Mouse (Mus musculus): ENCODE results near the gene Aldh5a1. TPM values are rescaled to one million over a fixed set of nuclear protein-coding genes. Genes with fewer than 3 reads are reported as not detected.
"Not testable (repeated sequence)": the region's sequence is repeated elsewhere in the genome, so short reads cannot be mapped to it uniquely, and the experiment has no call there.

Gene Aldh5a1
- 8.9 and 9.3 TPM in 2 replicates for polyA plus RNA-seq (2016; fragmentation: Nextera tagmentation; extraction: Ambion mirVana)

GRCm38 (mm10) chr13:24937108-24937838 lies at the start of gene Aldh5a1:
Aldh5a1 (minus strand) TSS chr13:24937661.
- Histone ChIP-seq H3K4me3 (peak within 1 kb of the TSS; percentile 94), H3K36me3 (peaks cover 4% of the 10 kb centered on the region; the same call in 1 of the 2 replicates), H3K4me1 (peaks cover 13% of the 10 kb centered on the region; the same call in 1 of the 2 replicates), H3K9ac (peak within 1 kb of the TSS; percentile 92), H3K27ac (peak within 1 kb of the TSS; percentile 81), H3K27me3 (no peaks in the 10 kb centered on the region), H3K4me2 (replicated peaks) (peak within 1 kb of the TSS; percentile 82), H3K9me3 (replicated peaks) (no peaks in the 10 kb centered on the region)
- ATAC-seq (ENCODE audit: low FRiP score), result peak; percentile 88
- under 1% methylated on average over 55 of the region's 75 CpGs for WGBS

GRCm38 (mm10) chr13:24985435-24985834 lies 48.0 kb upstream of the Aldh5a1 start:
- no peaks in the 10 kb centered on the region for H3K9me3 ChIP-seq (replicated peaks)
- H3K4me3 ChIP-seq, result no peak overlapping the region
- no peaks in the 10 kb centered on the region for H3K4me1 ChIP-seq
- no peak overlapping the region for H3K27ac ChIP-seq
- H3K27me3 ChIP-seq, result no peaks in the 10 kb centered on the region
- no peak overlapping the region for H3K4me2 ChIP-seq (replicated peaks)
- 44% methylated on average over 2 of the region's 2 CpGs for WGBS
- H3K36me3 ChIP-seq, result peaks cover 17% of the 10 kb centered on the region
- H3K9ac ChIP-seq, result no peak overlapping the region
- ATAC-seq (ENCODE audit: low FRiP score), result peak; percentile 59; the same call in 1 of the 2 replicates

- 92% methylated on average over 6 of the region's 6 CpGs for WGBS
- Histone ChIP-seq H3K27ac (no peak overlapping the region), H3K4me2 (replicated peaks) (no peak overlapping the region), H3K4me3 (no peak overlapping the region), H3K9me3 (replicated peaks) (no peaks in the 10 kb centered on the region), H3K36me3 (0 out of 2 replicates have a peak, but pooled peaks cover 5% of the 10 kb centered on the region), H3K4me1 (no peaks in the 10 kb centered on the region), H3K27me3 (no peaks in the 10 kb centered on the region), H3K9ac (no peak overlapping the region)
- no peak for ATAC-seq (ENCODE audit: low FRiP score)
These were observed 43.6 kb upstream of the Aldh5a1 start for GRCm38 (mm10) chr13:24981031-24981430.

GRCm38 (mm10) chr13:24977820-24978342 lies 40.4 kb upstream of the Aldh5a1 start:
- H3K4me1 ChIP-seq, result no peaks in the 10 kb centered on the region
- no peak overlapping the region for H3K4me3 ChIP-seq
- ATAC-seq (ENCODE audit: low FRiP score), result no peak
- H3K9me3 ChIP-seq (replicated peaks), result no peaks in the 10 kb centered on the region
- H3K4me2 ChIP-seq (replicated peaks), result no peak overlapping the region
- 85% methylated on average over 5 of the region's 5 CpGs for WGBS
- H3K36me3 ChIP-seq, result no peaks in the 10 kb centered on the region
- no peak overlapping the region for H3K9ac ChIP-seq
- H3K27ac ChIP-seq, result no peak overlapping the region
- no peaks in the 10 kb centered on the region for H3K27me3 ChIP-seq

GRCm38 (mm10) chr13:24976384-24976783 lies 38.9 kb upstream of the Aldh5a1 start:
- 69% methylated on average over 4 of the region's 4 CpGs for WGBS
- Histone ChIP-seq H3K9me3 (replicated peaks) (no peaks in the 10 kb centered on the region), H3K4me1 (no peaks in the 10 kb centered on the region), H3K9ac (no peak overlapping the region), H3K27ac (no peak overlapping the region), H3K4me3 (no peak overlapping the region), H3K4me2 (replicated peaks) (no peak overlapping the region), H3K27me3 (no peaks in the 10 kb centered on the region), H3K36me3 (no peaks in the 10 kb centered on the region)
- ATAC-seq (ENCODE audit: low FRiP score), result no peak

- H3K9ac ChIP-seq; H3K36me3 ChIP-seq; H3K27me3 ChIP-seq; H3K4me3 ChIP-seq; ATAC-seq (ENCODE audit: low FRiP score); H3K9me3 ChIP-seq (replicated peaks); H3K4me1 ChIP-seq; H3K4me2 ChIP-seq (replicated peaks); H3K27ac ChIP-seq: not testable (repeated sequence)
- 88% methylated on average over 3 of the region's 3 CpGs for WGBS
These were observed 34.3 kb upstream of the Aldh5a1 start for GRCm38 (mm10) chr13:24971776-24972175.

- peaks cover 5% of the 10 kb centered on the region; the same call in 1 of the 2 replicates for H3K4me1 ChIP-seq
- WGBS, result 56% methylated on average over 5 of the region's 5 CpGs
These were observed 28.4 kb upstream of the Aldh5a1 start for GRCm38 (mm10) chr13:24965846-24966201.

GRCm38 (mm10) chr13:24965130-24965845 lies 27.8 kb upstream of the Aldh5a1 start:
- no peaks in the 10 kb centered on the region for H3K36me3 ChIP-seq
- no peak overlapping the region for H3K27ac ChIP-seq
- WGBS, result 29% methylated on average over 15 of the region's 15 CpGs
- peaks cover 3% of the 10 kb centered on the region for H3K27me3 ChIP-seq
- no peak for ATAC-seq (ENCODE audit: low FRiP score)
- peak overlapping the region; percentile 35 for H3K4me2 ChIP-seq (replicated peaks)
- peaks cover 5% of the 10 kb centered on the region; the same call in 1 of the 2 replicates for H3K4me1 ChIP-seq
- H3K4me3 ChIP-seq, result no peak overlapping the region
- no peak overlapping the region for H3K9ac ChIP-seq
- H3K9me3 ChIP-seq (replicated peaks), result no peaks in the 10 kb centered on the region

More at GRCm38 (mm10) chr13:24965846-24966201, 28.4 kb upstream of the Aldh5a1 start:
- Histone ChIP-seq H3K27ac (no peak overlapping the region), H3K9ac (no peak overlapping the region), H3K27me3 (peaks cover 3% of the 10 kb centered on the region), H3K9me3 (replicated peaks) (no peaks in the 10 kb centered on the region), H3K36me3 (no peaks in the 10 kb centered on the region), H3K4me3 (no peak overlapping the region), H3K4me2 (replicated peaks) (peak overlapping the region; percentile 35)
- no peak for ATAC-seq (ENCODE audit: low FRiP score)

- Histone ChIP-seq H3K9ac (no peak overlapping the region), H3K4me3 (no peak overlapping the region), H3K36me3 (no peaks in the 10 kb centered on the region), H3K27ac (no peak overlapping the region), H3K27me3 (peaks cover 3% of the 10 kb centered on the region), H3K4me2 (replicated peaks) (no peak overlapping the region), H3K9me3 (replicated peaks) (no peaks in the 10 kb centered on the region), H3K4me1 (peaks cover 5% of the 10 kb centered on the region; the same call in 1 of the 2 replicates)
- no peak for ATAC-seq (ENCODE audit: low FRiP score)
- 83% methylated on average over 8 of the region's 8 CpGs for WGBS
These were observed 24.7 kb upstream of the Aldh5a1 start for GRCm38 (mm10) chr13:24962119-24962518.

GRCm38 (mm10) chr13:24960084-24960483 lies 22.6 kb upstream of the Aldh5a1 start:
- no peak for ATAC-seq (ENCODE audit: low FRiP score)
- no peak overlapping the region for H3K4me2 ChIP-seq (replicated peaks)
- no peak overlapping the region for H3K9ac ChIP-seq
- H3K4me3 ChIP-seq, result no peak overlapping the region
- H3K27me3 ChIP-seq, result no peaks in the 10 kb centered on the region; the same call in 1 of the 2 replicates
- H3K27ac ChIP-seq, result no peak overlapping the region
- H3K36me3 ChIP-seq, result no peaks in the 10 kb centered on the region
- H3K4me1 ChIP-seq, result peaks cover under 1% of the 10 kb centered on the region; the same call in 1 of the 2 replicates
- WGBS, result 79% methylated on average over 3 of the region's 3 CpGs
- H3K9me3 ChIP-seq (replicated peaks), result no peaks in the 10 kb centered on the region

- H3K4me3 ChIP-seq, result no peak overlapping the region
- no peak overlapping the region for H3K4me2 ChIP-seq (replicated peaks)
- H3K36me3 ChIP-seq, result no peaks in the 10 kb centered on the region
- H3K9ac ChIP-seq, result no peak overlapping the region
- H3K27ac ChIP-seq, result no peak overlapping the region
- no peak for ATAC-seq (ENCODE audit: low FRiP score)
- 89% methylated on average over 11 of the region's 11 CpGs for WGBS
- H3K9me3 ChIP-seq (replicated peaks), result no peaks in the 10 kb centered on the region
- no peaks in the 10 kb centered on the region for H3K4me1 ChIP-seq
- no peaks in the 10 kb centered on the region for H3K27me3 ChIP-seq
These were observed 21.2 kb upstream of the Aldh5a1 start for GRCm38 (mm10) chr13:24958671-24959070.

- no peaks in the 10 kb centered on the region for H3K4me1 ChIP-seq
- no peak overlapping the region for H3K27ac ChIP-seq
- no peaks in the 10 kb centered on the region for H3K27me3 ChIP-seq
- H3K4me3 ChIP-seq, result no peak overlapping the region
- no peak overlapping the region for H3K4me2 ChIP-seq (replicated peaks)
- WGBS, result 17% methylated on average over 10 of the region's 10 CpGs
- H3K9ac ChIP-seq, result no peak overlapping the region
- ATAC-seq (ENCODE audit: low FRiP score), result no peak
- H3K36me3 ChIP-seq, result no peaks in the 10 kb centered on the region
- no peaks in the 10 kb centered on the region for H3K9me3 ChIP-seq (replicated peaks)
These were observed 18.0 kb upstream of the Aldh5a1 start for GRCm38 (mm10) chr13:24955500-24955899.

Data from hindbrain, embryonic 12.5 days (tissue).